Mouse (Mus musculus) E14TG2a.4 (cell line): ENCODE measurements around the gene Eif3b.

ENCODE experiments used
- CTCF ChIP-seq: conservative IDR thresholded peaks from 2 replicates; pipeline ENCODE4 v1.5.1; 2014; ENCODE audit warnings: low read length
- NANOG ChIP-seq: IDR thresholded peaks from 2 replicates; pipeline ENCODE4 v1.6.1; 2014; ENCODE audit warnings: borderline replicate concordance, low read length, mixed read lengths
- POU5F1 ChIP-seq: IDR thresholded peaks from 2 replicates; pipeline ENCODE4 v1.6.1; 2014; ENCODE audit warnings: low read length, borderline replicate concordance

- TF ChIP-seq CTCF (peak; percentile 94), NANOG (no peak), POU5F1 (no peak)
These were observed 53.2 kb downstream of the Eif3b start for GRCm38 (mm10) chr5:140472336-140472735.
